Mouse (Mus musculus) cerebellum, postnatal 10 days (tissue): Measurements from ENCODE around the gene St8sia2.
A peak's percentile ranks its signal among the peaks of the same experiment; 100 is the strongest.
"Not testable (repeated sequence)": the region's sequence is repeated elsewhere in the genome, so short reads cannot be mapped to it uniquely, and the experiment has no call there.

ENCODE experiments used
- DNase-seq, 2 experiments: peaks; one replicate each; pipeline ENCODE4 v3.0.0; 2021; ENCODE audit warnings: mixed read lengths in 2 of 2

The St8sia2 gene

DNA sequence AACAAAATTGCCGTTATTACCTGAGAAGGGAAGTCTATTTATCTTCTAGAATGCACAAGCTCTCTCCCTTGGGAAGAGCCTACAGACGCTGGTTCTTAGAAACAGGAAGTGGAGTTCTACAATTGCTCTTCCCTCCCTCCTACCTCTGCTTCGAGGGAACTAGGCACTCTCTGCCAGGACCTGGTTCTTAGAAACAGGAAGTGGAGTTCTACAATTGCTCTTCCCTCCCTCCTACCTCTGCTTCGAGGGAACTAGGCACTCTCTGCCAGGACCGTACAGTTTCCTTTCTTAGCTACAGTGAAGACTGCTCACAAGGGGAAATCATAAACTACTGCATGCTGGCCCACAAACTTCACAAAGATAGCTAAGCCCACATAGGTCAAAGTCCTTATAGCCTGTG lies 41.3 kb downstream of the St8sia2 start:
- not testable (repeated sequence) for DNase-seq

DNA sequence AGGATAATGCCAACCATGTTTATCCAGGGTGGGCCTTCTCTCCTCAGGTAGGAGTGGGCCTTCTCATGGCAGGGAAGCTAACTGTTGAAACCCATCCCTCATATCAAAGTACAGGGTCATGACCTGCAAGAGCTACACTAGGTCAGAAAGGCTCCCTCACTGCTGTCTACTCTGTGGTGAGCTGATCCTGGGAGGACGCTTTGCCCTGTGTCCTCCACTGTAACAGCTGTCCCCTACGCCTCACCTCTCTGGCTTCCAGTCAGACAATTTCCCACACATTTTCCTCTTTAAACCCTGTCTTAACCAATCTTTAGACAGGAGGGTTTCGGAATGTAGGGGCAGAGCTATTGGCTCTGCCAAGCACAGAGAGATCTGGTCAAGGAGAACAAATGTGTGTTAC lies 48.3 kb downstream of the St8sia2 start:
- no peak for DNase-seq

DNA sequence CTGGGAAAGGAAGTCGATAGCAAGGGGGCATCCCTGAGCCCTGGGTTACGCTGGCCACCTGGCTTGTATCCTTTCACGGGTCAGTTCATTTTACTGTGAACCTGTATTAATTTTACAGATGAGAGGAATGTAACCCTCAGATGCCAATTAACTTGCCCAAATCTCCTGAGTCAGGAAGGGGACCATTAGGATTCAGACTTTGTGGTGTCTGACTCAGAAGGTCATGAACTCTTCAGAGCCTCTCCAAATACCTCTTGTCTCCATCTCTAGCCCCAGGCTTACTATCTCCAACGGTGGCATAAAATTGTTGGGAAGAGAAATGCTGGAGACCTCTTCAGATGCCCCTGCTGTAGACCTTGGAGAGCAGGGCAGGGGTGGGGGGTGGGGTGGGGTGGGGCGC lies 51.1 kb downstream of the St8sia2 start:
- no peak for DNase-seq

DNA sequence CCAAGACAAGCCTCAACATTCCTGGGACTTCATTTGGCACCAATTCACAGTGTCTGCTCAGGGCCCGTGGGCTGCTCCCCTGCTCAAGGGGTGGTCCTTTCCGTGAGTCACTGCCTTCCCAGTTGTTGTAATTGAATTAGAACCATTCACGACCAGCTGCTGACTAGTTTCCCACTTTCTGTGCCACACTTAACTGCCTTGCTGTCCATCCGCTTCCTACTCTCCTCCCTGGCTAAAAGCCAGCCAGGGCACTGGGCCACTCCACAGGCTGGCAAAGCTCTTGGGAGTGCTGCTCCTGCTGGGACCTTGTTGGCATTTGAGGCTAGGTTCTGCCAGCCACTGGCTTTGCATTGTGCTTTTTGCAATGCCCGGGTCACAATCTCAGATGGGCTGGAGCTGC lies 59.0 kb downstream of the St8sia2 start:
- peak; percentile 70 to 81 for DNase-seq

DNA sequence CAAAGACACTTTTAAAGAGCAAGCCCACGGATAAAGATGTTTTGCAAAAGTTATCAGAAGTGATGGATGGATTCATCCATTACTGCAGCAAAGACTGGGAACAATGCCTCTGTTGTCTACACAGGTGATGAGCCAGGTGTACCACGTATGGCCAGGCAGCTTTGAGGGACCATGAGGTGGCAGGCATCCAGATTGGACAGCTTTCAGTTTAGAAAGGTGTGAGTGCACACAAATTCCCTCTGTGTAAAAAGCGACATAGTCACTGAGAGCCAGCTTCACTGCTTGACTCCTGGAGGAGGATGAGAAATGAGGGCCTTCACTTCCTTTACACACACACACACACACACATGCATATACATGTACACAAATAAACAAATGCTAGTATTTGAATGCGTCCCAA lies 60.4 kb downstream of the St8sia2 start:
- DNase-seq: peak; percentile 87 to 88

DNA sequence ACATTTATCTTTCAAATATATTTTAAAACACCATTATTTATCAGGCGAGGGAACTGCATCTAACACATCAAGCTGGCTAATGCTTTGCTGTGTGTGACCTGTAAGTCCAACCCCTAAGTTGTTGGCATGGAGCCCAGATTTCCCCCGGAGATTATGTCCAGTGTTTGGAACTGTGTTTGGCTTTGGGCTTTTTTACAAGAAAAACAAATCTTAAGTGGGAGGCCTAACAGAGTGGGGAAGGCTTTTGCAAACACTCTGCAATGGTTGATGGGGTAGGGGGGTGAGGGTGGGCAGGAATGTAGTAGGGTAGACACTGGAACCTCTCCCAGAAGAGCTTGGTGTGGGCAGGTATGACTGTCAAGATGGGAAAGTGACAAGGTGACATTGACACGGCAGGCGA lies 71.8 kb downstream of the St8sia2 start:
- peak; percentile 67 to 74 for DNase-seq

DNA sequence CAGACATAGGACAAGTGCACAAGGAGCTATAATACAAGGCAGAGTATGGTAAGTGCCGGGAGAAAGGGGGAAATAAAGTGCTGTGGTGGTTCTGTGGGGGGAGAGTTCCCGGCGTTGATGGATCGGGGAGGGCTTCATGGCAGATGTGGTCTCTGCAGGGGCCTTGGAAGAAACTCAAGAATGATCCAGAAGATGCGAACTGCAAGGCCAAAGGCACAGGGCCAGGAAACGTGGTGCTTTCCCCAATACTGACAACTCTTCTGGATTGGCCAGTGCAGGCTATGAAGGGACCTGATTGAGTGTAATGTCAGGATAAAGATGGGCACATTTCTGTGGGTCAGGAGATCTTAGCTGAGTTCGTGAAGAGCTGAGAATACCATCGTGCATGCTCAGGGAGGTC lies 74.3 kb downstream of the St8sia2 start:
- peak; percentile 63 to 81 for DNase-seq

DNA sequence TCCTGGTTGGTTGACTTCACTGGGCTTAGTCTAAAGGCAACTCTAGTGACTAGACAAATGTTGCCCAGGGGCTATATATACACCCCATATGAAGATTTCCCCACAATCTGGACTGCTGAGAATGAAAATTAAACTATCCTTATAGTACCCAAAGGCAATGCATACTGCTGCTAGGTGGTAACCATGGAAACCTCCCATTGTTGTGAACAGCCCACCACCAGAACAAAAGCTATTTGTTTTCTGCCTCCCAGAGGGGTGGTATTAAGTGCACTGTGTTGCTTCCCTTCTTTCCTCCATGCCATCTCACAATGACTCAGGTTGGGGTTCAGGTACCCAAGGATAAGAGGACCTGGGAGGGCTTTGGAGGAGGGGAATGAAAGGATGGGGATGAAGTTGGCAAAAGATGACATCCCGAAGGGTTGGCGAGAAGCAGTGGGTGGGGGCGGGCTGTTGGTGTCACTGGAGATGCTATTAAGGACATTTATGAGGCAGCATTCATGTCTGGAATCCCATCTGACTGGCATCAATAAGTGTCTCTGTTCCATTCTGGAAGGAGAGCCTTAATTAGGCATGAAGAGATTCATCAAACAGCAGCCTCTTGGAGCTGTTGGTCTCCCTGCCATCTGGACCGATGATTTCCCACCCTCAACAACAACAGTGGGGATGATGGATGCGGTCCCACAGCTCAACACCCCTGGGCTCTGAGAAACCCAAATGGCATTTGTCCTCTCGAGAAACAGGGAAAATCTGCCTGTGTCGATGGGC lies 75.3 kb downstream of the St8sia2 start:
- DNase-seq: peak in 1 of 2 experiments; percentile 43

DNA sequence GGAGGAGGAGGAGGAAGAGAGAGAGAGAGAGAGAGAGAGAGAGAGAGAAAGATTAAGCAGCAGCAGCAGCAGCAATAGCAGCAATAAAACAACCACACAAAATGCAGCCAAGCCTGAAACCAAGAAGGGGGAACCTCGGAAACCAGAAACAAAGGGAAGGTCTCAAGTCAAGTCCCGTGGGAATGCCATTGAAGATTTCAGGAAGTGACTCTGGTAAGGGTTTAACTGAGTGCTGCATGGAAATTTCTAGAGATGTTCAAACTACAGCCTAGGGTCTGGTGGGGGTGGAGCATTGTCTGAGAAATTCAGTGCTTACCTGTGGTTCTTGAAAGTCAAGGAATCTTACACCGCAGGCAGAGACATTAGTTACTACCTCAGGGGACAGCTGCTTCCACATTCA lies 77.4 kb downstream of the St8sia2 start:
- DNase-seq: no peak

DNA sequence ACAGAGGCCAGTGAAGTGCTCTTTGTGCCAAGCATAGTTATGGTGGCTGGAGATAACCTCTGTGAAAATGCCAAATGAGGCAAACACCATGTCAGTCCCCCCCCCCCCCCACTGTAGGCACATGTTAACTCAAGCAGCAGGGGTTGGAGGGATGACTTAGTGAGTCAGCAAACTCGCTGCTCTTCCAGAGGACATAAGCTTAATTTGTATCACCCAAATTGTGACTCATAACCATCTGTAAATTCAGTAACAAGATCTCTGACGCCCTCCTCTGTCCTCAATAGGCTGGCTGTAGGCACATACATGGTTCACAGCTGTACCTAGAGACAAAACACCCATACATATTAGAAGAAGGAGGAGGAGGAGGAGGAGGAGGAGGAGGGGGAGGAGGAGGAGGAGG lies 77.8 kb downstream of the St8sia2 start:
- no peak for DNase-seq

DNA sequence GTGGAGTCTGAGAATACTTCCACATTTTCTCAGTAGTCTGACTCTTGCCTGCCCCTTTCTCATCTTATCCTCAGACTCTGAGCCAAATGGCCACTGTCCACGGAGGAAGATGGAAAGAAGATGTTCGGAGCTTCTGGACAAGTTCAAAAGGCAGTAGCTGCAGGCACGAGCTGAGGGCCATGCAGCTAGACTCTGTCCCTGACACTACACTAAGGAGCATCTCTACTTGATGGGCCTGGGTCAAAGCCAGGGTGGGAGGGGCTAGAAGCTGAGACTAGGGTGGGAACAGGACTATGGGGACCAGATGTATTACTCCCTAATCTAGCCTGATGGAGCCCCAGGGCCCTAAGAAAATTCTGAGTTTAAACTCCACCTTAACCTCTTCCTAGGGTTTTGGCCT lies 80.5 kb downstream of the St8sia2 start:
- DNase-seq: no peak

DNA sequence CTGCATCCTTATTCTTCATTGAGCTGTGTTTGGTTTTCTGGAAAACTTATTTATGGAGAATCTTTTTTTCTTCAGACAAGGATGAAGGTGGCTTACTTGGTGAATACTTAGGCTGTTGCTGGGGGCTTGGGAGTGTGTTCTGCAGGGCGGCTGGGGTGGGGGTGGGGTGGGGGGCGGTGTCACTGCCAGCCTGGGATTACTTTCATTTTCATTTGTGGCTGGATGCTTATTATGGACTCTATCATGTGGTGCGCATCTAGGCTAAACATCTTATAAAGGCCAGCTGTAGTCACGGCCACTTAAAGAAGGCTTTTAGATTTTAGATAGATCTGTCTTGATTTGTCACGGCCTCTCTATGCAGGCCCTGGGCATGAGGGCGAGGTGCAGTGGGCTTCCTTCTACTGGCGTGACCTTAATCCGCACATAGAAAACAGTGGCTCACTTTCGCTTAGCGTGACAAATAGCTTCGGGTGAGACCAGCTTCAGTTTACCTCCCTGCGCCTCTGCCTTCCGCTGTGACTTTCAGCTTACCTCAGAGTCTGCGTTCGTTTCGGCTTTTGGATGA lies 92.5 kb downstream of the St8sia2 start:
- DNase-seq: no peak

DNA sequence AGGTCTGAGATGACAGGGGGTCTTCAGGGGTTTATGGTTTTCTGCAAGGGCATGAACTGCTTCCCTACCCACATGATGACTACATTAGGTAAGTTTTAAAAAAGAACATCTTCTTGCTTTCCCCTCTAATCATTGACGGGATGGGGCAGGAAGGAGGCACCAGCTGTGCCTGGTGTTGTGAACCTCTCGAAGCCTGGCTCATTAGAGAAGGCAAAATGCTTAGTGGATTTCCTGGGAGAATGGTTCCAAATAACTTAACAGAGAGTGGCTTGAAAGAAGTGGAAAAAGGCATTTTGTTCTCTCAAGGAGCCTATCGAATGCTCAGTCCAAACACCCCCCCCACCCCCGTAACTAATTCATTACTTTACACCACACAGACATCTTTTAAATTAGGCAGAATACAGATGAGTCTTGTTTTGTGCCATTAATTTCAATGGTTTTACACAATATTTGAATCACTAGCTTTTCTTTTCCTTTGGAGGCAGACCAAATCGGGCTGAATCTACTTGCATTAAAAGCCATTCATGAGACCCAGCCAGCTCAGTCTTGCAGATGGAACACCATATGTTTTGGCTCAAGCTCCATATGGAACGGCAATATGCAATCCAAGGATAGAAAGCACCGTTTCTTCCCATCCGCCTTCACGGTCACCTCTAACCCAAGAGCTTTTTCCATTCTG lies 95.7 kb downstream of the St8sia2 start:
- peak; percentile 80 to 81 for DNase-seq

DNA sequence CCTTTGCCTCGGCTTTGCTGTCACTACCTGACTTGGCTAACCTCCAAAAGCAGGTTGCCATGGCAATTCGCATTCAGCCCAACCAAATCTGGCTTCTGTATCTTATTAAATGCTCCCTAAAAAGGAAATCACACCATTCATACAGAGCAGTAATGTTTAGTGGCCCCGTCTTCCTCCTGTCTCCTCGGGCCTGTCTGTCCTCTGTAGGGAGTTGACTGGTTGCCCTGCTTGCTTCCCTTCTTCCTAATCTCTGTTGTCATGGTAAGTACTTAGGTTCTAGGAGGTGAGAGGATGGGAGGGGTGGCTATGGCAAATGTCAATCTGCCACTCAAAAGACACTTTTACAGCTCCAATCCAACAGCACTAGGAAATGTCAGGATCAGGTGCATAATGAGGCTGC lies 101.6 kb downstream of the St8sia2 start:
- peak; percentile 25 to 37 for DNase-seq

DNA sequence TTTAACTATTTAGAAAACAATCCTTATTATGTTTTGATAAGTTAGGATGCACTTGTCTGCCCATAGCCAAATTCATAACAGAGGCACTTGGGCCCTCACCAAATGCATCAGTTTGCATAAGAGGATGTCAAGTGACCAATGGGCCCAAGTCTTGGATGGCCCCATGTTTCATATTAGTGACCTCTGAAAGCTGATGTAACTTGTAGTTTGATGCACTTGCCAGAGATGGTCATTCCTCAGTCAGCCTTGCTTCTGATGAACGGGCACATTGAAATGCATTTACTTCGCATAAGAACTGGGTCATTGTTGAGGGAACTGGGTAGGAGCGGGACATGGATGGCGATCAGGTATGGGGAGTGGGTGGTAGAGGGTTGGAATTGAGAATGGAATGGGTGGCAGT lies 102.6 kb downstream of the St8sia2 start:
- no peak for DNase-seq

DNA sequence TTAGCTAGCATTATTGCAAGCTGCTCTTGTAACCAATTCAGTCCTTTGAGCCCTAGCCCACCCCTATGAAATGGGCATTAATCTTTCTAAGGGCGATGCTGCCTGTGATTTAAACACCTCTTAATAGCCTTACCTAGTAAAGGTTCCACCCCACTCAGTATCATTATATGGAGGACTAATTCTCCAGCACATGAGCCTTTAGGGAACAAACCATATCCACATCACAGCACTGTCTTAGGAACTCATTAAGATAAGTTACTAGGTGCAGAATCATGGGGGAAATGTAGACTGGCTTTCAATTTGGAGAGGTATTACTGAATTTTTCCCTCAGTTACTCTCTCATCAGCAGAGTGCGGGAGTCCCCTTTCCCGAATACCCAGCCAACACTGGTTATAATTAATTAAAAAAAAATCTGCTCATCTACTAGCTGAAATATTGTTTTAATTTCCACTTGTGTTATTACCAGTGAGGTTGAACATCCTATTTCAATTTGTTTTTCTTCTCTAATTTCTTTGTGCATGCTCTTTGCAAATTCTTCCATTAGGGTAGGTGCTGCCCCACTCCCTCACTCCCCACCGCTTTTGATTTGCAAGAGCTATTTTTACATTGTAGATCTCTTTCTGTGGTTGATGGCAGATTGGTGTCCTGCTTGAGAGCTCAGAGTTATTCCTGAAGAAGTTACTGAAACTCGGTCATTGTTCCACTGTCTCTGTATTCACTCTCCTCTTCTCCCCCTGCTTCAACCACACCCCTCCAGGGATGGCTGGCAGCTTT lies 103.9 kb downstream of the St8sia2 start:
- no peak for DNase-seq

DNA sequence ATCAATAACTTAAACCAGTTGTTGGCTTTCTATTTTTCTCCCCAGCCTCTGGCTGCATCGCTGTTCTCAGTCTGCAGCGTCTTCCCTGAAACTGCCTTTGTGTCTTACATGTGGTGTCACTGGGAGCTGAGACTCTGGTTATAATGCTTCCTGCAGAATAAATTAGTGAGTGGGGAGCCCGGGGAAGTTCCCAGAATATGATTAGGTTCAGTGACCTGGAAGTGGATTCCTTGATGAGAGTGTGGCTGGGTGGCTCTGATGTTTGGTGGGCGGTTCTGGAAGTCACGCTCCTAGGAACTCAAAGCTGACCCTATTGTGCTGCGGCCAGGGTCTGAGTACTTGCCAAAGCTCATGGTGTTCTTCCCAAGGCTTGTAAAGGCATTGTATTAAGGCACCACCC lies 119.0 kb downstream of the St8sia2 start:
- no peak for DNase-seq

DNA sequence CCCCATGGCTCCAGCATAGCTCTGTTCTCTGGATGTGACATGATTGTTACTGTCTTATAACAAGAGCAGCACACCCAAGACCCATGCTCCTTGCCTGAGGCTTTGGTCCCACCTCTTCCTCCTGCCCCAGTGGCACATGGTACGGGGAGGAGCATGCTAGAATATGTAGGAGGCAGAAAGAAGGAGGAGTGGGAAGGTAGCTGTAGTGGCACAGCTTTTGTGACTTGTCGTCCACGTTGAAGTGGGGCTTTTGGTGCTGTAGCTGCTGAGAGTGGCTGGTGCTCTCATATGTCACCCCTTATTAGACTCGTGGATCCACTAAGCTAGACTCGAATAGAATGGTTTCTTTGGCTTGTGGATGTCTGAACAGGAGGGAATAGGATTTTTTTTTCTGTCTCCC lies 121.7 kb downstream of the St8sia2 start:
- DNase-seq: no peak

DNA sequence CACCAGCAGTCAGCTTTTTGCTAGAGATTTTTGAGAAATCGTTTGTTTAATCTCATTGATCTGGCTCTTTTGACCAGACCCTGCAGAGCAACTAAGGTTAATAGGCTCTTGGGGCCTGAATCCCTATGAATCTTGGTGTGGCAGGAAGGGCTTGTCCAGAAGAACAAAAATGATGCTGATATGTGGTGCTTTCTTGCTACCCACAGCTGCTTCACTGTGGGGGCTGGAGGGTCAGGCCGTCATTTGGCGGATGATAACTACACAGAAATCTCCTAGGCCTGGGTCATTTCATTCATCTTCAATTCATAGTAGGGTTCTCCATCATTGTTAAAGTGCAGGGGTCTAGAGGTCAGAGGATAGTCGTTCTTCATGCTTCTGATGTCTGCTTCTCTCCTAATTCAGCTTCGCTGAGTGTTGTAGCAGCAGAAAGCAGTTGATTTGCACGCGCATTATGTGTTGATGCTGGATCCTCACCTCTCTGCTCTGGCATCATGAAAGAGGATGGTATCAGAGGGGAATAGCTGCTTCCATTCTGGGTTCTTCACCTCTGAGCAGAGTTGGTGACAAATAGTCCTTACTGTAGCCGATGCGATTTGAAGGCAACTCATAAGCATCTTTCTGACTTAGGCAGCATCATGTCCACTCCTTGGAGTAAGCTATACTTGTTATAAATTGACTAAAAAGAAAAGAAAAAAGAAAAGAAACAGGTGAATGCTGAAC lies 122.4 kb downstream of the St8sia2 start:
- DNase-seq: no peak

DNA sequence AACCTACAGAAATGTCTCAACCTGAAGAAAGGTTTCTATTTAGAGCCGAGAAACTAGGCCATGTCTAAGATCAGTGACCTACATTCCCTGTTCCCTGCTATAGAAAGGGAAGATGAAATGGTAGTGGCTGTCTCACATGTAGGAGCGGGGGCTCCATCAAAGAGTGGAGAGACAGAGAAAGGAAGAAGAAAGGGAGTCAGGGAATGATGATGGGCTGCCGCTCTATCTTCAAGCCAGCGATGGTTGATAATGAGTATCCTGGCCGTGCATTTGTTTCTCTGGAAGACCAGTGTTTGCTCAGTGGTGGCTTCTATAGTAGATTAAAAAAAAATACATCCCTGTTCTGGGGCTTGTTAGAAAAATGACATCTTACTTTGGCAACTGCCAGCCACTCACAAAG lies 123.0 kb downstream of the St8sia2 start:
- no peak for DNase-seq
